Mouse (Mus musculus) T-helper 17 cell (primary cell): ENCODE measurements around the gene Rffl.

Experiments used
- in situ Hi-C, 2 experiments: fragments of 300-600 bp; cut with MboI, MseI; formaldehyde crosslinking; loops; 1 replicate in 1 of 2; 2 replicates in 1 of 2; pipeline ENCODE4 v1.15.1; 2025; ENCODE audit warnings: high pct_unique_total_duplicates in 2 of 2

The Rffl gene

DNA sequence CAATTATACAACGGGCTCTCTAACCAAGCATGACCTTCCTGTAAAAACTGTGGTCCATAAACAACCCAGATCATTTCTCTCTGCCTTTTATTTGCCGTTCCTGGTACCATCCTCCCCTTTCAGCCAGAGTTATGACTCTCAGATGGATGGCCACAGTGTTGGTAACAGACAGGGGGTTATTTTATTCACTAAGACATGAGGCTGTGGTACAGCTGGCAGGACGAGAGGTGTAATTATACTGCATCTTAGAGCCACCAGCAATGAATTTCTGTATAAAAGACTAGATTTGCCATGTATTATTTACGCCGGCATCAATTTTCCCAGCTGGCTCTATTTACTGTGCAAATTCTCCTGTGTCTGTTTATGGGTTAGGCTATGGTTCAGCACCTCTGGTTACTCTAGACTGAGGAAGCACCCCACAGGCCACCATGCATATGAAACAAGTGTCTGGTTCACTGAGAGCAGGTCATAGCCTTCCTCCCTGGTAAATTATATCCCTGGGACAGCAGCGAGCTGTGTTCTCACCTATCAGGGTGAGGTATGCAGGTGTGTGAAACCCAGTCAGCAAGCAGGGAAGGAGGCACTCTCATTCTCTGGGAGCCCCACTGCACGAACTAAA lies 6.8 kb upstream of the Rffl start:
- in situ Hi-C loops = no loop called here

DNA sequence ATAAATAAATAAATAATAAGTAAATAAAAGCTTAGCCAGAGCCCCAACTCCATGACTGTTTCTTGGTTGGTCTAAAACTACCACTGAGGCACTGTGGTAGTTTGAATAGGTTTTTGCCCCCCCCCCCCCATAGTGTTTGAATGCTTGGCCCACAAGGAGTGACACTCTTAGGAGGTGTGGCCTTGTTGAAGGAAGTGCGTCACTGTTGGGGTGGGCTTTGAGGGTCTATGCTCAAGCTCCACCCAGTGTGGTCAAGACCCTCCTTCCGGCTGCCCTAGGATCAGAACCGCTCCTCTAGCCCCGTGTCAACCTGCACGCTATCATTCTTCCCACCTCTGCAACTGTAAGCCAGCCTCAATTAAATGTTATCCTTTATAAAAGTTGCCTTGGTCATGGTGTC lies 4.6 kb upstream of the Rffl start:
- in situ Hi-C loops = no loop called here

DNA sequence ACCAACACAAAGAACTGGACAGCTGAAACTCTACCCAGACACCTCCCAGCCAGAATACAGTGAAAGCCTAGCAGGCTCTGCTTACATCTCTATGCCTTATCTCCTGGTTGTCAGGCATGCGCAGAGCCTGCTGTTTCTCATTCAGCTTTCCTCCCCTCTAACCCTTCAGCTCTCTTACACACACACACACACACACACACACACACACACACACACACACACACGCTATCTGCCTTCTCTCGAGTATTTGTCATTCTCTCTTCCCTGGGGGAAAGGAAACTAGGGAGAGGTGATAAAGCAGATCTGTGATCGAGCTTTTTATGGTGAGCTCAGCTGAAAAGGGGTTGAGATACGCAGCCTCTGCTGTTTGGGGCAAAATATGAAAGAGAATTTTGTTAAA lies 3.9 kb upstream of the Rffl start:
- in situ Hi-C loops = no loop called here

GRCm38 (mm10) chr11:82870173-82871030 lies 608 bp downstream of the Rffl start:
- in situ Hi-C loops = no loop called here

GRCm38 (mm10) chr11:82869506-82870172 lies 1.4 kb downstream of the Rffl start:
- in situ Hi-C loops = no loop called here

GRCm38 (mm10) chr11:82867956-82868355 lies 3.1 kb downstream of the Rffl start:
- in situ Hi-C loops = no loop called here

DNA sequence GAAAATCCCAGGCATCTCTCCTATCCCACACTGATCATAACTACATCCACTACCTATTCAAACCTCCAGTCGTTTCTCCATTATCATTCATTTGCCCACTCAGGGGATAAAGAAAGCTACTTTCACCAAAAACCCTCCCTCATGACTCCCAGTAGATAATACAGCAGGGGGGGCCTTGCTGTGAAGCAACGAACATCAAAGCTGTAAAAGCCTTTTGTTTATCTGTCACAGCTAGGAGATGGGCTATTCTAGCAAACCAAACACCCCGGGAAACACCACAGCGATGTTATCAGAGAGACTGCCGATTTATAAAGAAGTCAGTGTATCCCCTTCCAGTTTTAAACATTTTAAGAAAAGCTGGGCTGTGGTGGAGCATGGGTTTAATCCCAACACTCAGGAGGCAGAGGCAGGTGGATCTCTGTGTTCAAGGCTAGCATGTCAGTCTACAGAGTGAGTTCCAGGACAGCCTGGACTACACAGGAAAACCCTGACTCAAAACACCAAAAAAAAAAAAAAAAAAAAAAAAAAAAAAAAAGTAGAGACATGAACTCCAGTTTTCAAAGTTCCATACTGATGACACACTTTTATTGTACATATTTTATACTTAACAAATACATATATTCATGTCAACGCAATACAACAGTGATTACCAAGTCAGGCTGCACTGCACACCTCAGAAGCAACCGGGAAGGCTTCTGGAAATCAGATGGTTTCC lies 4.0 kb downstream of the Rffl start:
- in situ Hi-C loops = no loop called here

DNA sequence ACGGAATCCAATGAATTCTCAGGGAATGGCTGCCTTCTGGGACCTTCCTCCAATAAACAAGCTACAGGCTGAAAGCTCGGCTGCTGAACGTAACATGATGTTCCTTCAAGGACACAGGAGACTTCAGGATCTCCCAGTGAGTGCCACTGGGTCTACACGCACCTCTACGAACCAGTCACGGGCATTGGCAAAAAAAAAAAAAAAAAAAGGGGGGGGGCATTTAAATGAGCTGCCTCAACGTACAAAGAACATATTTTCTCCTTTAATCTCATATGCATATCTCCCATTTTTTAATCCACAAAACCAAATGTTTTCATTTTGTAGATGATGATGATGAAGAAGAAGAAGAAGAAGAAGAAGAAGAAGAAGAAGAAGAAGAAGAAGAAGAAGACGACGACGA lies 5.1 kb downstream of the Rffl start:
- in situ Hi-C loops = no loop called here

DNA sequence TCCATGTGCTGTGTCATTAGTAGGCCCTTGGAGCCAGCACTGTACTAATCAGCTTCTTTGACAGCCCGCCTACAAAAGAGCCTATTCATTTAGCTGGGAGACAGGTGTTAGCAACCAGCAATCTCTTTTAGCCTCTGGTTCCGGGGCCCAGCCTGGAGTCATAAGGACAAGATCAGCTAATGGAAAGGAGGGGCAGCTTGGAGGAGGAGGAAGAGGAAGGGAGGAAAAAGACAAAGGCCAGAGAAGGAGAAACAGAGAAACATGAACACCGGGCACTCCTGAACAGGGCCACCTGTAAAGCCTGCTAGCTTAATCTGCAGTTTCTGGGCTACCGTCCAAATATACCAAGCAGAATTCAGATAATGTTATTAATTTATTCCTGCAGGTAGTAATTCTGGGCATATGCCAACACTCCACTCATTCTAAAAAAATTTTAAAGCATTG lies 7.5 kb downstream of the Rffl start:
- in situ Hi-C loops = no loop called here

DNA sequence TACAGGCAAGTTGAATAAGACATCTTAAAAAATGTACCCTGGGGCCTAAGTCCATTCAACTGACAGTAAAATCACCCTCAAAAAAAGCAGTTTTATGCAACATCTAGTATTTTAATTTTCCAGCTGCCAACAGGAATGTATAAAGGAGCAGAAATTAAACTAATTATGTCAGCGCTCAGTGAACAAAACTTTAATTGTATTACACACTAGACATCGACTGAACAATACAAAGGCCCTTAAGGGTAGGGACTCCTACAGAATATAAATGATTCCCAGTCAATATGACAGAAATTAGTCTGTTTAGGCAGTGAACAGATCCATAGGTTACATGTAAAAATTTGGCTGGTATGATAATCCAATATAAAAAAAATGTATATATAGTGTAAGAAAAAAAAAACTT lies 8.0 kb downstream of the Rffl start:
- in situ Hi-C loops = no loop called here

DNA sequence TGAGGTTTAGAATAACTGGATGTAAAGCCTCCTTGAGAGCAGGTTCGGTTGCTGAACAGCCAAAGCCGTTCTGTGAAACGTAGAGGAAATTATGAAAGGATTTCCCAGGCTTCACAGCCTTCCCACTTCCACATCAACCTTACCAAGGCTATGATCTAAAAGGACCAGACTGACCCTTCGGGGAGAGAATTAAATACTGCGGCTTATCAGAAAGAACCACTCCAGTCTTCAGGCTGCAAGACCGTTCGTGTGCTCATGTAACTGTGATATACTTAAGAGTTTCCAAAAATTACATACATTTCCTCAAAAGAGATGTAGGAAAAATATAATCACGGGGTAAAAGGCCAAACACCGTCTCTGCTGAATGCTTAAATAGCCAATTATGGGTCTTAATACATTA lies 8.4 kb downstream of the Rffl start:
- in situ Hi-C loops = no loop called here

GRCm38 (mm10) chr11:82861558-82861957 lies 9.5 kb downstream of the Rffl start:
- in situ Hi-C loops = no loop called here

DNA sequence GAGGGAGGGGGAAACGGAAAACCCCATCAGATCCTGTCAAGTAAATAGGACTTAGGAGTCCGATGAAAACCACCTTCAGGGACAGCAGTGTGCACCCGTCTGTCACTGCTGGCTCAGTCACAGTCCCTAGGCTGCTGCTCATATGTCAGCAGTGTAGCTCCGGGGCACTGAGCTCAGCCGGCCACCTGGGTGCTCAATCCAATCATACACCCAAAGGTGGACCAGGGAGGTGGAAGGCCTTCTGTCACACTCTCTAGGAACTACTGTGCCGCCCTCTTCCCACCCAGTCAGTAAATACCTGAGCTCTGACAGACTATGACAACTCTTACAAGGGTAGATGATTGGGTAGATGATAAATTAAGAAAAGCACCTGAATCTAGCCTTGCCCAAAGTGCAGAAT lies 10.3 kb downstream of the Rffl start:
- in situ Hi-C loops = no loop called here

DNA sequence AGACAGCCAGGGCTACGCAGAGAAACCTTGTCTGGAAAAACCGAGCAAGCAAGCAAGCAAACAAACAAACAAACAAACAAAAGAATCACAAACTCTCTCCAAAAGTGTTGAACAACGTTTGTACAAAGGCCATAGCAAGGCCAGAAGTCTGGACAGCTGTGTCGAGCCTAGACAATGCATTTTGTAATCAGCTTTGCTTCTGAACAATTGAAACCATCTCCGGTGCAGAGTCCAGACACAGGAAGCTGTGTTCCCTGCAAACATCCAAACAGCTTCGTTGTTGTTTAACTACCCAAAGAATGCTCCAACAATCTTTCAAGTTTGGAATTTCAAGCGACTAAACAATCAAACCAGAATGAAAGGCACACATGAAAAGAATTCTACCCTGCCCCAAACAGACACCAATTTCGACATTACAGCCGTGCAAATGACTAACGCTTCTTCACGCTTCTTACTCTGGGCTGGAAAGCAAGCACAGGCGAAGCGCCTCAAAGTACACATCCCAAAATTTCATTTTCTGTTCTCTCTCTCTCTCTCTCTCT lies 13.6 kb downstream of the Rffl start:
- in situ Hi-C loops = no loop called here

DNA sequence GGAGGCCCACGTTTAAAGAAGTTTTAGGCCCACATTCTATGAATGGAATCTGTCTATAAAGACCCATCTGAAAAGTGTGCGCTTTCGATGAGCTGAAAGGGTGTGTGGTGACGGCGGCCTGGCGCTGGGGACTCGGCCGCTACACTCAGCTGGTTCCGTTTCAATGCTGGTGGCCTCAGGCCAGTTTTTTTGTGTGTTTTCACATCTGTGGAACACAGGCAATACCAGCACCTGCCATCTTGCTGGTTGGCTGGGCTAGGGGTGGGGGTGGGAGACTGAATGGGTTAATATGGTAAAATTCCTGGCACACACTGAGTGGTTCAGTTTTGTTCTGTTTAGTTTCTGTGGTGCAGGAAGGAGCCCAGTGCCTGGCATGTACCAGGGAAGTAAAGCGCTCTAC lies 15.0 kb downstream of the Rffl start:
- in situ Hi-C loops = no loop called here

DNA sequence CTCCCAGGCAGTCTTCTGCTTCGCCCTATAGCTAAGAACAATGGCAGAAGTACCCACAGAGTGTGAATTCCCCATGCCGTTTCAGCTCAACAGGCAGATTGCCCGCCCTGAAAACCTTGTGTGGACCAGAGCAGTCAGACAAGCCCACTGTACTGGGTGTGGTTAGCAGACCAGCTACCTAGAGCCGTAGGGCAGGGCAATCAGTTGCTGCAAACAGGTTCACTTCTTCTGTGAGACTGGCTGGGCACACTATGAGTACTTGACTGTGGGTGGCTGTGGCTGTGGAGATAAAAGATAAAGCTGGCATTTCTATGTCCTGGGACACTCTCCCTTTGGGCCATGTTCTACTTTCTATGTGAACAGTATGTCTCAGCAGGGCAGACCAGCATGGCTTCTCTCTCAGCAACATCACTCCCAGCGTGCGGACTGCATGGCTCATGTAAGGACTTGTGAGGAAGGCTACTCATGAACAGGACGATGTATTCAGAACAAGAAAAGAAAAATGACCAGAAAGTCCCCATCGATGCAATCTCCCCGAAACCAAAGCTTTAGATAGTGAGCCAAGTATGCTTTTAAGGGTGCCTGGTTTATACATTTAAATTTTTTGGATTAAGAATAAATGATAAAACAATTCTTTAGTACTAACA lies 15.6 kb downstream of the Rffl start:
- in situ Hi-C loops = no loop called here

- in situ Hi-C loops = no loop called here
Observed at GRCm38 (mm10) chr11:82854111-82854510, 16.9 kb downstream of the Rffl start.

DNA sequence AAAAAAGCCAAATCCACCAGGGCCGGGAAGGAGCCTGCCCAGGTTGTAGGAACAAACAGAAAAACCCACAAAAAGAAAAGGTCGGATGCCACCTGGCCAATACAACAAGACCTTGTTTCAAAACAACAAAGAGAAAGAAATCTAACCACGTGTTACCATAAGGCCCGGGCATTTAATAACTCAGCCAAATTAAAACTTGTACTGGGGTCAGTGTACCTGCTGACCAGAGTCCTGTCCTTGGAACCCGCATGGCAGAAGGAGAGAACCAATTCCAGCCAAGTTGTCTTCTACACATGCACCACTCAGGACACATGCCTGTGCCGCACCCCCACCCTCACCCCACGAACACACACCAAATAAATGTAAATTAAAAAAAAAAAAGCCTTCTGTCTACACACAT lies 18.1 kb downstream of the Rffl start:
- in situ Hi-C loops = no loop called here

DNA sequence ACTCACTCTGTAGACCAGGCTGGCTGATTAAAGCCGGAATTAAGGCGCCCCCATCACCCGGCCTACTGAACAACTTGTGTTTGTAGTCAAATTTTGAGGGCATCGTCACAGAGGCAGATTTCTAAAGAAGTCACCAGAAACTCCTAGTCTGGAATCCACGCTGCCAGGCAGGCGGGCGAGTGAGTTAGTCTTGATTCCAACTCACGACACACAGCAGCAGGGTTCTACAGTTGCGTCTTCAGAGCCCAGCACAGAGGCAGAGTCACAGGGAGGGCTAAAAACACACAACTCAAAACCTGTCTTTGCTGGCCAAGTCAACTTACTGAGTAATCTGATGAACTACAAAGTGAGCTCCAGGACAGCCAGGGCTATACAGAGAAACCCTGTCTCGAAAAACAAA lies 18.5 kb downstream of the Rffl start:
- in situ Hi-C loops = no loop called here

DNA sequence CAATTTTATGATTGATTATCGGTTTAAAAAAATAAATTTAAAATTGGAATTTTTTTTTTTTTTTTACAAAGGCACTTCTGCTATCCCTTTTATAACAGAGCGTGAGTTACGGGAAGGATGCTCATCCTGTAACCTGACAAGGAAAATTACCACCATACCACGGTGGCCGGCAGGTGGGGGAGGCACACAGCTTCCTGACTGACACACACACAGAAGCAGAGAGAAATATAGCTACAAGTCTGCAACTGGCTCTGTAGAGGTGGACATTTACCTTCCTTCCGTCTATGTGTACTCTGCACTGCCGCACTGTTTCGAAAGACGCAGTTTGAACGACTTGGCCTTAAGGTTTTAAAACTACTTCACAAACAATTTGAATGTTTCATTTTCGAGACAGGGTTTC lies 18.9 kb downstream of the Rffl start:
- in situ Hi-C loops = no loop called here

GRCm38 (mm10) chr11:82850259-82850658 lies 20.8 kb downstream of the Rffl start:
- in situ Hi-C loops = no loop called here
